Mouse (Mus musculus) midbrain, embryonic 14.5 days (tissue): ENCODE measurements around the gene Hist1h2bn. TPM values are rescaled to one million over a fixed set of nuclear protein-coding genes. Genes with fewer than 3 reads are reported as not detected.
A peak's percentile ranks its signal among the peaks of the same experiment; 100 is the strongest.
"Not testable (repeated sequence)": the region's sequence is repeated elsewhere in the genome, so short reads cannot be mapped to it uniquely, and the experiment has no call there.

Experiments used
- ATAC-seq: fragments of 200-750 bp; cut with Nextera tagmentation; 2 replicates; pipeline ENCODE4 v1.8.0; 2017; ENCODE audit warnings: moderate number of reproducible peaks, moderate library complexity; ENCODE audit not compliant: low FRiP score, low TSS enrichment
- DNase-seq: peaks from one replicate; pipeline ENCODE4 v3.0.0-alpha.2; 2015
- H3K27ac ChIP-seq: fragments of 300-500 bp; sonication (generic); replicated peaks from 2 replicates; pipeline ENCODE4 v1.5.1; 2014; ENCODE audit warnings: mild to moderate bottlenecking, low read depth, low read length, moderate library complexity
- H3K27me3 ChIP-seq: fragments of 300-500 bp; sonication (generic); 2 replicates; pipeline ENCODE4 v1.6.1; 2014; ENCODE audit warnings: low read length, control low read depth, mixed read lengths; ENCODE audit not compliant: control insufficient read depth, insufficient read depth
- H3K36me3 ChIP-seq: fragments of 300-500 bp; sonication (generic); 2 replicates; pipeline ENCODE4 v1.6.1; 2014; ENCODE audit warnings: low read length, control low read depth; ENCODE audit not compliant: control insufficient read depth, insufficient read depth
- H3K4me1 ChIP-seq: fragments of 300-500 bp; sonication (generic); 2 replicates; pipeline ENCODE4 v1.6.1; 2014; ENCODE audit warnings: mild to moderate bottlenecking, antibody characterized with exemption, low read length, control low read depth; ENCODE audit not compliant: control insufficient read depth, insufficient read depth
- H3K4me2 ChIP-seq: fragments of 300-500 bp; sonication (generic); 2 replicates; pipeline ENCODE4 v1.6.1; 2014; ENCODE audit warnings: mild to moderate bottlenecking, low read length, moderate library complexity
- H3K4me3 ChIP-seq: fragments of 300-500 bp; sonication (generic); replicated peaks from 2 replicates; pipeline ENCODE4 v1.5.1; 2014; ENCODE audit warnings: low read depth, low read length
- H3K9ac ChIP-seq: fragments of 300-500 bp; sonication (generic); replicated peaks from 2 replicates; pipeline ENCODE4 v1.6.1; 2014; ENCODE audit warnings: mild to moderate bottlenecking, low read length, moderate library complexity
- H3K9me3 ChIP-seq: fragments of 300-500 bp; sonication (generic); 2 replicates; pipeline ENCODE4 v1.6.1; 2016; ENCODE audit warnings: low read length, control low read depth, mixed read lengths; ENCODE audit not compliant: control insufficient read depth
- WGBS: fragments of 180-500 bp; shearing (Covaris S2); extraction: QIAGEN DNeasy Blood & Tissue Kit; methylation state at CpG from one replicate; pipeline ENCODE4 v1.1.7; 2014; 5-methylcytosine and 5-hydroxymethylcytosine counted together
- polyA plus RNA-seq: library from polyadenylated mRNA; unstranded; fragments of >200 nt; fragmentation: Nextera tagmentation; extraction: Ambion mirVana; gene quantifications from 2 replicates; pipeline ENCODE4 v1.2.1, GENCODE M21; 2014

The Hist1h2bn gene
- polyA plus RNA-seq = 1.0 and 1.6 TPM in 2 replicates

DNA sequence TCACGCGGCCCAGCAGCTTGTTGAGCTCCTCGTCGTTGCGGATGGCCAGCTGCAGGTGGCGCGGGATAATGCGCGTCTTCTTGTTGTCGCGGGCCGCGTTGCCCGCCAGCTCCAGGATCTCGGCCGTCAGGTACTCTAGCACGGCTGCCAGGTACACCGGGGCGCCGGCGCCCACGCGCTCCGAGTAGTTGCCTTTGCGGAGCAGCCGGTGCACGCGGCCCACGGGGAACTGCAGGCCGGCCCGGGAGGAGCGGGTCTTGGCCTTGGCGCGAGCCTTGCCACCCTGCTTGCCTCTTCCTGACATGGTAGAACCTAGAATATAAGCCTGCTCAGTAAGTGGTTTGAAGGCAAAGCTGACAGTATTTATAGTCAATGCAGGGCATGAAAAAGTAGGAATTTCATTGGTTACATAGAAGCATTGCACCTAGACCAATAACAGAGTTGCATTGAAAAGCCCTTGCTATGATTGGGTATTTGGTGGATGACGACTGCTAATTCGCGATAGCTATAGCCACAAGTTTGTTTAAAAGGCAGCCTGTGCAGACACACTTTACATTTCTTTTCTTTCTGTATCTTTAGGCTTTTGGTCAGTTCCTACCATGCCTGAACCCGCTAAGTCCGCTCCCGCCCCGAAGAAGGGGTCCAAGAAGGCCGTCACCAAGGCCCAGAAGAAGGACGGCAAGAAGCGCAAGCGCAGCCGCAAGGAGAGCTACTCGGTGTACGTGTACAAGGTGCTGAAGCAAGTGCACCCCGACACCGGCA is at the start of gene Hist1h2bn, which contains the start of gene Hist1h2ak:
Hist1h2bn (plus strand) TSS at position 600 of the 762 bp plus-strand sequence.
Hist1h2ak (minus strand) TSS at position 304 of the 762 bp plus-strand sequence.
- peaks cover 25% of the 10 kb centered on the region for H3K4me1 ChIP-seq
- H3K36me3 ChIP-seq, H3K9me3 ChIP-seq, H3K27me3 ChIP-seq: not testable (repeated sequence)
- H3K9ac ChIP-seq = peak within 1 kb of the TSS; percentile 46; the same call in 1 of the 2 replicates
- peak; percentile 92 for DNase-seq
- ATAC-seq = peak; percentile 94
- WGBS = under 1% methylated on average over 46 of the region's 50 CpGs
- peak within 1 kb of the TSS; percentile 87 for H3K27ac ChIP-seq
- H3K4me3 ChIP-seq = peak within 1 kb of the TSS; percentile 40
- H3K4me2 ChIP-seq = peak within 1 kb of the TSS; percentile 74

DNA sequence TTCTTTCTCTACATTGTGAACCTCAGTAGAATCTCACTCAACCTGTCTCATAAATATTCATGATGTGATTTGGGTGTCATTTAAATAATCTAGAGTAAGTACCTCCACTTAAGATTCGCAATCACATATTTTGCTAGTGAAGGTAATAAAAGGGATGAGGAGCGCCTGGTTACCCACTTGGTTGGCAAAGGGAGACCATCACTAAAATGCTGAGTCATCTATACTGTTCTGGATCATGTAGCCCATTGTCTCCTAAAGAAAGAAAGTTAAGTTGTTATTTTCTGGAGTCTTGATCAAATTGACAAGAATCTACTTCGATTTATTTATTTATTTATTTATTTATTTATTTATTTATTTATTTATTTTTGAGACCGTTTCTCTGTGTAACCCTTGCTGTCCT is 47.3 kb upstream of the Hist1h2bn start:
- Histone ChIP-seq H3K27ac (no peak overlapping the region), H3K4me3 (no peak overlapping the region), H3K9me3 (no peaks in the 10 kb centered on the region), H3K27me3 (no peaks in the 10 kb centered on the region), H3K36me3 (no peaks in the 10 kb centered on the region), H3K4me2 (no peak overlapping the region), H3K9ac (no peak overlapping the region), H3K4me1 (peaks cover 4% of the 10 kb centered on the region; the same call in 1 of the 2 replicates)
- ATAC-seq (no peak), DNase-seq (no peak)
- 75% methylated on average over 4 of the region's 4 CpGs for WGBS

DNA sequence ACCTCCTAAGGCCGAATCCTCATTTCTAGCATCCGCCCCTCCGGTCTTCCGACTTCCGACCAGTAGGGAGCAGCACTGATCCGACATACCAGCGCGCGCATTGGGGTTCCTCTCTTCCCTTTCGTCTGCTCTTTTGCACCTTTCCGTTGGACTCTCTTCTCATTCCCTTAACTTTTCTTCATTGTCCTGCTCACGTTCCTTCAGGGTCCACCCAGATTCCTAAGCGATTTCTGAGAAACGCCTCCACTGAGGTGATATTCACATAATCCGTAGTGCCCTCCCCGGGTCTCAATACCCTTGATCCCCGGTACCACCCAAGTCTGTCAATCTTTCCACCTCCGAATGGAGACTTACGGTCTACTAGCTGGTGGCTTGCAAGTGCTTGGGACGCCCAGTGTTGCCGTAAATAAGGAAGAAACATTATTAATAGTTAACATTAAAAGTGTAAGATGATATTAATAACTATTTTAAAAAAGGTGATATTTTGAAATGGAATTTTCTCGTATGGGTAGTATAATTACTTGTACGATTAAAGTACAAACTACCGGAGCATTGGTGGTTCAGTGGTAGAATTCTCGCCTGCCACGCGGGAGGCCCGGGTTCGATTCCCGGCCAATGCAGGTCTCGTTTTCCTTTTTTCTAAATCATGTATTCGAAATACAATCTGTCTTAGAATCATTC is 43.8 kb upstream of the Hist1h2bn start:
- Histone ChIP-seq H3K9me3 (no peaks in the 10 kb centered on the region), H3K36me3 (no peaks in the 10 kb centered on the region), H3K9ac (peak overlapping the region; percentile 24; the same call in 1 of the 2 replicates), H3K27ac (peak overlapping the region; percentile 67), H3K27me3 (no peaks in the 10 kb centered on the region), H3K4me3 (peak overlapping the region; percentile 51), H3K4me1 (peaks cover 8% of the 10 kb centered on the region), H3K4me2 (peak overlapping the region; percentile 72)
- under 1% methylated on average over 32 of the region's 32 CpGs for WGBS
- DNase-seq (peak; percentile 92), ATAC-seq (peak; percentile 87)

DNA sequence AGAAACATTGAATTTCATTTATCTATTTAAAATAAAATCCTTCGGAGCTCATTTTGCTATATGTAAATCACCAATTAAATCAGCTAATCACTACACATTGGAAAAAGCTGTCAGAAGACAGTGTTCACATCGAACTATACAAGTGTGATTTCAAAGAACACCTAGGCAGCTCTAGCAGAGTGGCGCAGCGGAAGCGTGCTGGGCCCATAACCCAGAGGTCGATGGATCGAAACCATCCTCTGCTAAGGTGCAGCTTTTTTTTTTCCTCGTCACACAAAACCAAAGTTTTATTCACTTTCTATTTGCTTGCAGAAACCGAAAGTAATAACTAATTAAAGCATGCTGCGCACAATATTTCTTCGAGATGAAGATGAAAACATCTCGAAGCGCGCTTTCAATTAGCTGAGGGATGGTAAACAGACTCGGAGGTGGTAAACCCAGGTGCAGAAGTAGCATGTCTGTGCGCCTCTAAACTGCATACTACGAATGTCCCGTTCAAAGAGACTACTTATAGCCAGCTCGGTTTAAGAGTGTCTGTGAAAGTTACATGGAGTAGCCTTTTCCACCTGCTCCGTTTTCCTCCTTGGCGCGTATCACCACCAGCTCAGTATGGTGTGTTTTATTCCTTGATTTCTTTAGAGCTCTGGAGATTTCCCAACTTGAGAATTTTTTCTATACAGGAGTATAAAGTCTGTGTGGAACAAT is 43.0 kb upstream of the Hist1h2bn start:
- H3K4me1 ChIP-seq = peaks cover 11% of the 10 kb centered on the region
- H3K9ac ChIP-seq = peak overlapping the region; percentile 29; the same call in 1 of the 2 replicates
- no peaks in the 10 kb centered on the region for H3K27me3 ChIP-seq
- ATAC-seq (peak; percentile 88), DNase-seq (peak; percentile 89)
- no peaks in the 10 kb centered on the region for H3K9me3 ChIP-seq
- H3K4me2 ChIP-seq = peak overlapping the region; percentile 72
- no peaks in the 10 kb centered on the region for H3K36me3 ChIP-seq
- no peak overlapping the region for H3K27ac ChIP-seq
- 2% methylated on average over 22 of the region's 22 CpGs for WGBS
- H3K4me3 ChIP-seq = peak overlapping the region; percentile 51

DNA sequence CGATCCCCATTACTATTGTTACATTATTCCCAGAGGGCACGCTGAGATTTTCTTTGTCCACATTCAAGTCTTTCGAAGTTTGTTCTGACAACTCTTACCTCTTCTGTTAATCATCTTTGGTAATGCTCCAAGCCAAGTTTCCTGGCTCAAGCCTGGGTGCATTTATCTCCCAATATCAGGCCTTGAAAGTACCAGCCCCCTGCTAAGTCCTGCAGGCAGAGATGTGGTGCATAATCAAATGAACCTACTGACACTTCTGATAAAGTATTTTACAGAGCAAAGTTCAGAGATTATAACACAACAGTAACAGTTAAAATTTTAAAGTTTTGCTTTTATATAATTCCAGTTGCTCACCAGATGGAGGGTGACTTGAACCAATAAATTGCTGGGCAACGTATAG is 42.2 kb upstream of the Hist1h2bn start:
- Histone ChIP-seq H3K9me3 (no peaks in the 10 kb centered on the region), H3K9ac (no peak overlapping the region; the same call in 1 of the 2 replicates), H3K4me3 (peak overlapping the region; percentile 51), H3K27me3 (no peaks in the 10 kb centered on the region), H3K4me2 (peak overlapping the region; percentile 72), H3K36me3 (no peaks in the 10 kb centered on the region), H3K27ac (no peak overlapping the region), H3K4me1 (peaks cover 11% of the 10 kb centered on the region)
- ATAC-seq (no peak), DNase-seq (no peak)
- 25% methylated on average over 4 of the region's 4 CpGs for WGBS

DNA sequence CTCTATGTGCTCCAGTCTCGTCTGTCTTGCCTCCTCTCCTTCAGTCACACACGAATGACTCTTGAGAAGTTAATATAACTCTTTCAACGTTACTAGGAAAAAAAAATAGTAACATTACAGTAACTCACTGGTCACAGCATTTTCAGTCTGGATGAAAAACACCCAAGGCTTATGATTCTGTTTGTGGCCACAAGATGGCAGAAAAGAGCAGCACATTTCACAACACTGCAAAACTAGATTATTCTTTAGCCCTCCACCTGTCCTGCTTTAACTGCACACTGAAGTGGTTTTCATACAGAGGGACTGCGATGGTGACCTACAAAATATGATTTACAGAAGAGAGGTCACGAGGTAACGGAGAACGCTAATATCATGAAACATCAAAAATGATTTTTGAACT is 39.2 kb upstream of the Hist1h2bn start:
- ATAC-seq (no peak), DNase-seq (peak; percentile 85)
- H3K4me3 ChIP-seq = peak overlapping the region; percentile 42
- no peaks in the 10 kb centered on the region for H3K36me3 ChIP-seq
- 2% methylated on average over 7 of the region's 7 CpGs for WGBS
- H3K4me2 ChIP-seq = peak overlapping the region; percentile 89
- no peaks in the 10 kb centered on the region for H3K27me3 ChIP-seq
- H3K9me3 ChIP-seq = no peaks in the 10 kb centered on the region
- no peak overlapping the region for H3K27ac ChIP-seq
- H3K9ac ChIP-seq = no peak overlapping the region; the same call in 1 of the 2 replicates
- H3K4me1 ChIP-seq = peaks cover 24% of the 10 kb centered on the region

DNA sequence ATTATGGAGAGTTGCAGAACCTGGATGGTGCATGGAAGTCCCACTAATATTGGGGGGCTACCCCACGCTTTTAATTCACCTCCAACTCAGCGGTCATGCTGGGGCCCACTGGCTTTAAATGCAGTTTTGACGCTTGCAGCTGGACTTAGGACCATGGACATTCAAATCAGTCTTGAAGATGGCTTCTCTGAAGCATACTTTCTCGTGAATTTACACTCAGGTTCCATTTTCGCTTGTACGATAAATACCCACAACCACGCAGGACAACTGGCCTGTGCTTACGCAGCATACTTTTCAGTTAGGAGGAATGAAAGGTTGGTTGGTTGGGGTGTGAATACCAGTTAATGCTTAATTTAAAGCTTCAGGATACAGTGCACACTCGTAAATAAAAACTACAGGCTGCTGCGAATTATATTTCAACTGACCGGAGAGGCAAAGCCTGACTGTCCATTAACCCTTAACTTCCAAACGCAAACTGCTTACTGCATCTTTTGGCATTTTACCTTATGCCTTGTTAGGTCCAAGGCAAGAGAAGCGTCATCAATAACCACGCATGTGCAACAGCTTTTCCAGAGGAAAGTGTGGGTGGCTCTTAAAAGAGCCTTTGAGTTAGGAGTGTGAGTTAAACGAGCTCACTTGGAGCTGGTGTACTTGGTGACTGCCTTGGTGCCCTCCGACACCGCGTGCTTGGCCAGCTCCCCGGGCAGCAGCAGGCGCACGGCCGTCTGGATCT is 38.6 kb upstream of the Hist1h2bn start:
- peaks cover 24% of the 10 kb centered on the region for H3K4me1 ChIP-seq
- H3K27ac ChIP-seq = peak overlapping the region; percentile 6; the same call in 1 of the 2 replicates
- no peaks in the 10 kb centered on the region for H3K36me3 ChIP-seq
- WGBS = under 1% methylated on average over 22 of the region's 22 CpGs
- H3K4me3 ChIP-seq = peak overlapping the region; percentile 42
- no peaks in the 10 kb centered on the region for H3K27me3 ChIP-seq
- ATAC-seq (no peak), DNase-seq (peak; percentile 40)
- H3K9ac ChIP-seq = no peak overlapping the region; the same call in 1 of the 2 replicates
- H3K4me2 ChIP-seq = peak overlapping the region; percentile 89
- no peaks in the 10 kb centered on the region for H3K9me3 ChIP-seq
